8 mouse cellular contexts compared by ENCODE assay signal in the genomic region with DNA sequence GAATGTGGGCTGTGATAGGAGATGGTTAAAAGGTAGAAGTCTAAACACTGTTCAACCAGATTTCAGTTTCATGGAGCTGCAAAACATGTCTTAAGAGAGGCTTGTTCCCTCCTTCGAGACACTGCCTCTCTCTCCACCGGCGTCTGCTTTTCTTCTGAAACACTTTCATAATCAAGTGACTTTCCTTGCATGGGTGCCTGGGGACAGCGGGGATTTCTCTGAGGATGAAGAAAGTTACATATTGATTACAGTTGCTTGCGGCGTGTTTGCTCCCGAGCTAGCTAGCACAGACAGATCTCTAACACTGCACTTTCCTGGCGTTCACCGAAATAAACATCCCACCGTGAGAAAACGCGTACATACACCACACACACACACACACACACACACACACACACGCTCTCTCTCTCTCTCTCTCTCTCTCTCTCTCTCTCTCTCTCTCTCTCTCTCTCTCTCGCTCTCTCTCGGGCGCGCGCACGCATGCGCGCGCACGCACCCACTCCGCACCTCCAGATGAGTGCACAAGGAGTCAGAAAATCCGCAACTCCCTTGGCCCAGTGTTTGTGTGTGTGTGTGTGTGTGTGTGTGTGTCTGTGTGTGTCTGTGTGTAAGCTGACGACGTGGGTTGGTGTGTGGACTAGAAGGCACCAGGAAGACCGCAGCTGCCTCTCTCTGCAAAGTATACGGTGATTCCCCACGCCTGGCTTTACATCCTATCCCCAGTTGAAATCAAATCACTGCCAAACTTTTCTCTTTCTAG. TPM values are rescaled to one million over a fixed set of nuclear protein-coding genes. Genes with fewer than 3 reads are reported as not detected.
DNase-seq lines count a peak whose midpoint lies in the region; TF ChIP-seq lines count a peak whose summit lies in the region.

No protein-coding gene starts in this region.

- under 1% methylated on average over 29 of the region's 30 CpGs for WGBS in lung, adult 2 months

- peak; percentile 20 for DNase-seq in lung, adult 2 months
- DNase-seq in lung, postnatal 36 days = no peak
- DNase-seq in embryo, embryonic 9.5 days (ENCODE audit: extremely low spot score) = peak; percentile 48
- DNase-seq in heart, postnatal 10 days = peak; percentile 30
- peak; percentile 29 to 55 for DNase-seq in layer of hippocampus, adult 18-20 months (ENCODE audit: low spot score in 2 of 2)
- peak; percentile 28 for DNase-seq in lung, postnatal 10 days
- peak; percentile 8 to 20 for DNase-seq in right cerebral cortex, postnatal 36 days (ENCODE audit: low spot score in 2 of 2)
- DNase-seq in gastrocnemius, postnatal 14 days = no peak

- peak overlapping the region; percentile 68 for H3K4me3 ChIP-seq in lung, adult 2 months (replicated peaks; ENCODE audit: extremely low read depth, low read depth, low read length)

- TF ChIP-seq CTCF in lung, adult 2 months (IDR thresholded peaks at IDR 0.05; ENCODE audit: insufficient read depth, low read length) = no peak

- no peaks in the 10 kb centered on the region for H3K4me1 ChIP-seq in lung, adult 2 months (ENCODE audit: control insufficient read depth, insufficient read depth, low read length)

- intact Hi-C loops in heart, postnatal 10 days (cut with DNase I) = loop anchor here (2.0 to 10.0 kb wide), 4 partner anchors 852 to 2002 kb away; no protein-coding TSS in a partner anchor
- intact Hi-C loops in gastrocnemius, postnatal 14 days (cut with DNase I; ENCODE audit: low total_unique reads) = no loop called here

- no peak for TF ChIP-seq POLR2A in lung, adult 2 months (IDR thresholded peaks at IDR 0.05; ENCODE audit: borderline replicate concordance, extremely low read depth, low read depth, low read length)

RNA-seq across cellular contexts. Expression of a gene that starts 0.7 kb away (rescaled TPM):
- polyA plus RNA-seq in lung, adult 2 months (2012; rRNA removed) = 9.1 and 9.3 TPM in 2 replicates
- total RNA-seq in heart, postnatal 10 days (2021) = 10 to 100 TPM; 19.8 to 30.3 TPM
- total RNA-seq in layer of hippocampus, adult 18-20 months (2021) = 10 to 100 TPM; 39.6 to 41.7 TPM
- 1 to 10 TPM; 3.7 to 5.2 TPM for total RNA-seq in gastrocnemius, postnatal 14 days (2021)

Comparison
In these comparisons a context has a peak if more than half of its experiments do, and no peak if none do; other contexts are left out.
1. DNase-seq: peak in lung, adult 2 months (single experiment), embryo, embryonic 9.5 days (single experiment), heart, postnatal 10 days (2 of 2), layer of hippocampus, adult 18-20 months (2 of 2), lung, postnatal 10 days (single experiment) and right cerebral cortex, postnatal 36 days (2 of 2); none in lung, postnatal 36 days (single experiment) and gastrocnemius, postnatal 14 days (single experiment).